Mouse (Mus musculus) adrenal gland, postnatal 0 days (tissue): ENCODE results near the gene Trib2. TPM values are rescaled to one million over a fixed set of nuclear protein-coding genes. Genes with fewer than 3 reads are reported as not detected.

Experiments
- microRNA-seq: library from miRNA; unstranded; fragments of <30 nt; microRNA quantifications from one replicate; pipeline ENCODE4, GENCODE M21; 2016; ENCODE audit warnings: borderline replicate concordance; ENCODE audit not compliant: insufficient number of aligned reads
- polyA plus RNA-seq: library from polyadenylated mRNA; unstranded; fragments of >200 nt; fragmentation: Nextera tagmentation; extraction: Ambion mirVana; gene quantifications from 2 replicates; pipeline ENCODE4 v1.2.1, GENCODE M21; 2015

Gene Trib2
- 20.7 and 36.2 TPM in 2 replicates for polyA plus RNA-seq

GRCm38 (mm10) chr12:15816740-15817178 lies at the start of gene Trib2:
TSS of gene Trib2 (minus strand) at chr12:15816922.

Small RNA genes within 50 kb of the gene (microRNA-seq; reads per million reads assigned to microRNA genes)
- not detected for gene Mir6387
